Mouse (Mus musculus) testis, adult 2 months (tissue): ENCODE measurements at regions not wholly inside any gene's neighbourhood (a gene's known extent, or its start where the extent isn't known, plus 50 kb on each side); places are given as distances from the start of the nearest gene placed in this dataset.

Source experiments
- CTCF ChIP-seq: fragments of 200-500 bp; IDR thresholded peaks from 2 replicates; pipeline ENCODE4 v1.5.1; 2012; ENCODE audit warnings: low read depth, mild to moderate bottlenecking, inconsistent platforms, low read length, moderate library complexity; ENCODE audit not compliant: control insufficient read depth, insufficient read depth, insufficient replicate concordance
- POLR2A ChIP-seq: fragments of 200-500 bp; IDR thresholded peaks from 2 replicates; pipeline ENCODE4 v1.6.1; 2012; ENCODE audit warnings: low read depth, mild to moderate bottlenecking, inconsistent platforms, low read length, moderate library complexity; ENCODE audit not compliant: control insufficient read depth

GRCm38 (mm10) chr13:103490049-103490448, 155.8 kb upstream of the Mast4 start:
- TF ChIP-seq POLR2A (no peak), CTCF (no peak)
